ENCODE assay signal across 9 mouse cellular contexts in genomic region chr6:146010093-146010764, GRCm38 (mm10).
DNase-seq lines count a peak whose midpoint lies in the region; ATAC-seq lines count a peak whose summit lies in the region.
"Had no signal": no experiment of that assay in that cellular context is flagged by ENCODE, and none has a peak within 500 bp of the region (broad histone marks: within the 10 kb centered on the region; RNA-seq: fewer than 3 reads in every experiment).

No protein-coding gene starts in this region.

- H3K36me3 ChIP-seq in limb, embryonic 12.5 days, result no peaks in the 10 kb centered on the region
- H3K36me3 ChIP-seq: stomach, embryonic 15.5 days had no signal

- H3K4me1 ChIP-seq in limb, embryonic 12.5 days (replicated peaks), result peaks cover 30% of the 10 kb centered on the region
- H3K4me1 ChIP-seq: stomach, embryonic 15.5 days had no signal

- H3K9me3 ChIP-seq in limb, embryonic 12.5 days, result no peaks in the 10 kb centered on the region
- H3K9me3 ChIP-seq: stomach, embryonic 15.5 days had no signal

- whole genome bisulfite sequencing in limb, embryonic 12.5 days, result 64% methylated on average over 12 of the region's 12 CpGs

- intact Hi-C loops in gastrocnemius, postnatal 36 days (cut with DNase I), result no loop called here

- H3K27me3 ChIP-seq in limb, embryonic 12.5 days, result peaks cover 5% of the 10 kb centered on the region; the same call in 1 of the 2 replicates
- H3K27me3 ChIP-seq: stomach, embryonic 15.5 days had no signal

- H3K4me3 ChIP-seq in limb, embryonic 12.5 days (replicated peaks), result no peak overlapping the region
- H3K4me3 ChIP-seq: stomach, embryonic 15.5 days had no signal

- peak; percentile 83 to 85 for DNase-seq in adrenal gland, adult (ENCODE audit: inconsistent age in 2 of 2, low spot score in 1 of 2)
- DNase-seq in adrenal gland, postnatal 4 days (ENCODE audit: low spot score in 2 of 2), result no peak
- peak; percentile 52 to 57 for DNase-seq in cerebellum, adult 18-20 months
- DNase-seq in gastrocnemius, postnatal 36 days, result peak; percentile 41 to 56
- peak; percentile 23 for DNase-seq in kidney, adult 18-20 months
- DNase-seq in spleen, postnatal 14 days (ENCODE audit: low spot score in 2 of 2), result no peak

- peak overlapping the region; percentile 53; the same call in 1 of the 2 replicates for H3K27ac ChIP-seq in limb, embryonic 12.5 days
- H3K27ac ChIP-seq: stomach, embryonic 15.5 days had no signal

- H3K4me2 ChIP-seq in limb, embryonic 12.5 days, result no peak overlapping the region
- H3K4me2 ChIP-seq: stomach, embryonic 15.5 days had no signal

- ATAC-seq in limb, embryonic 12.5 days (ENCODE audit: insufficient number of reproducible peaks, insufficient read depth, low FRiP score, low TSS enrichment, low read depth), result no peak
- ATAC-seq in granulocyte monocyte progenitor cell, adult 5-6 weeks (replicated peaks; ENCODE audit: poor library complexity, severe bottlenecking), result no peak

- H3K9ac ChIP-seq in limb, embryonic 12.5 days (replicated peaks), result no peak overlapping the region
- H3K9ac ChIP-seq: stomach, embryonic 15.5 days had no signal

Comparison
In these comparisons a context has a peak if more than half of its experiments do, and no peak if none do; other contexts are left out.
1. DNase-seq: peak in adrenal gland, adult (2 of 2), cerebellum, adult 18-20 months (2 of 2), gastrocnemius, postnatal 36 days (2 of 2) and kidney, adult 18-20 months (single experiment); none in adrenal gland, postnatal 4 days (0 of 2) and spleen, postnatal 14 days (0 of 2).